Mouse (Mus musculus): ENCODE measurements around the gene Gins2.
A peak's percentile ranks its signal among the peaks of the same experiment; 100 is the strongest.

Gins2 gene

DNA sequence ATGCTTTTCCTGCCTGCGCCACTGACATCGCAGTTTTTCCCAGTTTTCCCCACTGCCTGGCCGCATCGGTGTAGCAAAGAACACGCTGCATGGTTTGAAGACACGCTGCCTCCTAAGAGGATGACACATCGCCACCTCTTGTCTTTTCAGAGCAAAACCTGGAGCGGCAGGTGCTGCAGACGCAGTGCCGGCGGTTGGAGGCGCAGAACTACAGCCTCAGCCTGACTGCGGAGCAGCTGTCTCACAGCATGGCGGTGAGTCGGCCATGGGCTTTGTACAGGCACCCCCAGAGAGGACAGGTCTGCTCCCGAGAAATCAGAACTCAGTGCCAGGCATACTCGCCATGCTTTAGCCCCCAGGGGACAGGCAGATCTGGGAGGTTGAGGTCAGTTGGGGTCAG, 11.3 kb downstream of the Gins2 start:
- H3K4me1 ChIP-seq (replicated peaks; ENCODE audit: low read depth, low read length) = peaks cover 87% of the 10 kb centered on the region
- H3K36me3 ChIP-seq (ENCODE audit: insufficient read depth, low read length) = peaks cover 100% of the 10 kb centered on the region
- H3K27me3 ChIP-seq (ENCODE audit: insufficient read depth, low read length) = no peaks in the 10 kb centered on the region
- H3K9me3 ChIP-seq (ENCODE audit: low read length) = no peaks in the 10 kb centered on the region
- TF ChIP-seq CTCF (conservative IDR thresholded peaks at IDR 0.05; ENCODE audit: low read length) (no peak), NANOG (IDR thresholded peaks at IDR 0.05; ENCODE audit: borderline replicate concordance, low read length) (no peak), POU5F1 (IDR thresholded peaks at IDR 0.05; ENCODE audit: borderline replicate concordance, low read length) (no peak)
- H3K4me3 ChIP-seq (replicated peaks; ENCODE audit: low read length) = no peak overlapping the region

DNA sequence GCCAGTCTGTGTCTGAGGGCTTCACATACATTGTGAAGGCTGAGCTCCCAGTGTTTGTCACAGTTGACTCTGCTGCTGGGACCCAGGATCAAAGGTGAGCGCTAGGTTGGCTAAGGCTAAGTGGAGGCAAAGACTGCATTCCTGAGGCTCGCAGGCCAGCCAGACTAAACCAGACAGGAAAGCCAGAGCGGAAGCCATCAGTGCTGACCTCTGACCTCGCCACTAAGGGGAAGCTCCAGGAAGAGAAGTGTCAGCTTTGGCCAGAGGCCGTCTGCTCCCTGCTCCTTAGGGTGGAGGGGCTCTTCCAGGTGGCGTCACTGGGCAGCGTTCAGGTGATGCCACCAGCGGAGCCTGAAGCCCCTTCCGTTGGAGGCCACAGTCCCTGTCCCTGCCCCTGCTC, 13.3 kb downstream of the Gins2 start:
- Histone ChIP-seq H3K9me3 (ENCODE audit: low read length) (no peaks in the 10 kb centered on the region), H3K27me3 (ENCODE audit: insufficient read depth, low read length) (no peaks in the 10 kb centered on the region), H3K4me3 (replicated peaks; ENCODE audit: low read length) (no peak overlapping the region), H3K36me3 (ENCODE audit: insufficient read depth, low read length) (peaks cover 100% of the 10 kb centered on the region), H3K4me1 (replicated peaks; ENCODE audit: low read depth, low read length) (peaks cover 92% of the 10 kb centered on the region)
- TF ChIP-seq CTCF (conservative IDR thresholded peaks at IDR 0.05; ENCODE audit: low read length) (no peak), NANOG (IDR thresholded peaks at IDR 0.05; ENCODE audit: borderline replicate concordance, low read length) (no peak), POU5F1 (IDR thresholded peaks at IDR 0.05; ENCODE audit: borderline replicate concordance, low read length) (no peak)

DNA sequence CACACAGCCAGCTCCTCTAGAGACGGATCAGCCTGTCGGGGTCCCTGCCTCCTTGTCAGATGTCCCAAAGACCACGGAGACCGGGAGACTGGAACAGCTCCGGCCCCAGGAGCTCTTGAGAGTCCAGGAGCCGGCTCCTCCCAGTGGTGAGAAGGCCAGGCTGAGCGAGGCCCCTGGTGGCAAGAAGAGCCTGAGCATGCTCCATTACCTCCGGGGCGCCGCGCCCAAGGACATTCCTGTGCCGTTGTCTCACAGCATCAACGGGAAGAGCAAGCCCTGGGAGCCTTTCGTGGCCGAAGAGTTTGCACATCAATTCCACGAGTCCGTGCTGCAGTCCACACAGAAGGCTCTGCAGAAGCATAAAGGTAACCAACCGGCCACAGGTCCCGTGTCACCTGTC, 14.2 kb downstream of the Gins2 start:
- Histone ChIP-seq H3K4me3 (replicated peaks; ENCODE audit: low read length) (peak overlapping the region; percentile 17; the same call in 1 of the 2 replicates), H3K4me1 (replicated peaks; ENCODE audit: low read depth, low read length) (peaks cover 92% of the 10 kb centered on the region), H3K9me3 (ENCODE audit: low read length) (no peaks in the 10 kb centered on the region), H3K27me3 (ENCODE audit: insufficient read depth, low read length) (no peaks in the 10 kb centered on the region), H3K36me3 (ENCODE audit: insufficient read depth, low read length) (peaks cover 100% of the 10 kb centered on the region)
- no peak for TF ChIP-seq POU5F1 (IDR thresholded peaks at IDR 0.05; ENCODE audit: borderline replicate concordance, low read length)
- TF ChIP-seq CTCF (conservative IDR thresholded peaks at IDR 0.05; ENCODE audit: low read length) = no peak
- TF ChIP-seq NANOG (IDR thresholded peaks at IDR 0.05; ENCODE audit: borderline replicate concordance, low read length) = no peak

DNA sequence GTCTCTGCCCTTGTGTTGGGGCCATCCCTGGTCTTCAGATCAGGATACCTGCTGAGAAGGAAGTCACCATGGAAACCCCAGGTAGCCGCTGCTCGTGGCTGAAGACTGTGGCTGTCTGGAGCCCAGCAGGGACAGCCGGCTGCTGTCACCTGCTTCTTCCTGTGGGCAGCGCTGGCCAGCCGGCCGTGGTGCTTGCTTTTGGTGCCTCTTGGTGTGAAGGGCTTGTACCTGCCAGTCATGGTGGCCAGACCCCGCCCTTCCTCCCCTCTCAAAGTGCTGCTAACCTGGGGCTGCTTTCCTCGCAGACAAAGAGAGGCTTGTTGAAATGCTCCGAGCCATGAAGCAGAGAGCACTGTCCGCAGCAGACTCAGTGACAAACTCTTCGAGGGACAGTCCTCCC, 15.2 kb downstream of the Gins2 start:
- Histone ChIP-seq H3K4me1 (replicated peaks; ENCODE audit: low read depth, low read length) (peaks cover 98% of the 10 kb centered on the region), H3K9me3 (ENCODE audit: low read length) (no peaks in the 10 kb centered on the region), H3K4me3 (replicated peaks; ENCODE audit: low read length) (peak overlapping the region; percentile 23; the same call in 1 of the 2 replicates), H3K27me3 (ENCODE audit: insufficient read depth, low read length) (no peaks in the 10 kb centered on the region), H3K36me3 (ENCODE audit: insufficient read depth, low read length) (peaks cover 100% of the 10 kb centered on the region)
- TF ChIP-seq CTCF (conservative IDR thresholded peaks at IDR 0.05; ENCODE audit: low read length) (no peak), POU5F1 (IDR thresholded peaks at IDR 0.05; ENCODE audit: borderline replicate concordance, low read length) (no peak), NANOG (IDR thresholded peaks at IDR 0.05; ENCODE audit: borderline replicate concordance, low read length) (no peak)

DNA sequence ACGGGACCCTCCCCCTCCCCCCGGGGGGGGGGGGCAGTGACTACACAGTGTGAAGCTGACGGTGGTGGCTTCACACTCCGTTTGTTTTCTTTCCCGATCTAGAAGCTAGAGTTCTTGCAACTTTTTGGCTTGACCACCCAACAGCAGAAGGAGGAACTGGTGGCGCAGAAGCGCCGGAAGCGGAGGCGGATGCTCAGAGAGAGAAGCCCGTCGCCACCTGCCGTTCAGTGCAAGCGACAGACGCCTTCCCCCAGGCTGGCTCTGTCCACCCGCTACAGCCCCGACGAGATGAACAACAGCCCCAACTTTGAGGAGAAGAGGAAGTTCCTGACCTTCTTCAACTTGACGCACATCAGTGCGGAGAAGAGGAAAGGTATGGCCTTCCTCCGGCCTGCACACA, 16.6 kb downstream of the Gins2 start:
- no peaks in the 10 kb centered on the region for H3K9me3 ChIP-seq (ENCODE audit: low read length)
- H3K36me3 ChIP-seq (ENCODE audit: insufficient read depth, low read length) = peaks cover 100% of the 10 kb centered on the region
- no peaks in the 10 kb centered on the region for H3K27me3 ChIP-seq (ENCODE audit: insufficient read depth, low read length)
- H3K4me3 ChIP-seq (replicated peaks; ENCODE audit: low read length) = no peak overlapping the region
- peaks cover 98% of the 10 kb centered on the region for H3K4me1 ChIP-seq (replicated peaks; ENCODE audit: low read depth, low read length)
- TF ChIP-seq CTCF (conservative IDR thresholded peaks at IDR 0.05; ENCODE audit: low read length) (no peak), POU5F1 (IDR thresholded peaks at IDR 0.05; ENCODE audit: borderline replicate concordance, low read length) (no peak), NANOG (IDR thresholded peaks at IDR 0.05; ENCODE audit: borderline replicate concordance, low read length) (no peak)

DNA sequence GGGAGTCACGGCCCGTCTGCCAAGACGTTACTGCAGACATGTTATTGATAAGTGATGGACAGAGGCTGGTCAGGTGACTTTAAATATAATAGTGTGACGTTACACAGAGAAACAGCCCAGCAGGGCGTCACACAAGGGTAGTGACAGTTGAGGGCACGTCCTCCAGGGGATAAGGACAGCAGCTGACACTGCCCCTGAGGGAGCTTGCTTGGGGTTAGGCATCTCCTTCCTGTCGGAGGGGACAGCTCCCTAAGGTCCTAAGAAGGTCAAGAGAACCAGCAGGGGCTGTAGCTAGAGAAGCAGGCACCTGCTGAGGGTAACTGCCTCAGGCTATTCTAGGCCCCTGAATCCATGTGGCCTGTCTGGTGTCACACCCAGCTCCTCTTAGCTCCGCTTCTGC, 17.5 kb downstream of the Gins2 start:
- Histone ChIP-seq H3K36me3 (ENCODE audit: insufficient read depth, low read length) (peaks cover 100% of the 10 kb centered on the region), H3K27me3 (ENCODE audit: insufficient read depth, low read length) (no peaks in the 10 kb centered on the region), H3K4me3 (replicated peaks; ENCODE audit: low read length) (no peak overlapping the region), H3K4me1 (replicated peaks; ENCODE audit: low read depth, low read length) (peaks cover 100% of the 10 kb centered on the region), H3K9me3 (ENCODE audit: low read length) (no peaks in the 10 kb centered on the region)
- TF ChIP-seq POU5F1 (IDR thresholded peaks at IDR 0.05; ENCODE audit: borderline replicate concordance, low read length) (no peak), NANOG (IDR thresholded peaks at IDR 0.05; ENCODE audit: borderline replicate concordance, low read length) (no peak), CTCF (conservative IDR thresholded peaks at IDR 0.05; ENCODE audit: low read length) (no peak)

DNA sequence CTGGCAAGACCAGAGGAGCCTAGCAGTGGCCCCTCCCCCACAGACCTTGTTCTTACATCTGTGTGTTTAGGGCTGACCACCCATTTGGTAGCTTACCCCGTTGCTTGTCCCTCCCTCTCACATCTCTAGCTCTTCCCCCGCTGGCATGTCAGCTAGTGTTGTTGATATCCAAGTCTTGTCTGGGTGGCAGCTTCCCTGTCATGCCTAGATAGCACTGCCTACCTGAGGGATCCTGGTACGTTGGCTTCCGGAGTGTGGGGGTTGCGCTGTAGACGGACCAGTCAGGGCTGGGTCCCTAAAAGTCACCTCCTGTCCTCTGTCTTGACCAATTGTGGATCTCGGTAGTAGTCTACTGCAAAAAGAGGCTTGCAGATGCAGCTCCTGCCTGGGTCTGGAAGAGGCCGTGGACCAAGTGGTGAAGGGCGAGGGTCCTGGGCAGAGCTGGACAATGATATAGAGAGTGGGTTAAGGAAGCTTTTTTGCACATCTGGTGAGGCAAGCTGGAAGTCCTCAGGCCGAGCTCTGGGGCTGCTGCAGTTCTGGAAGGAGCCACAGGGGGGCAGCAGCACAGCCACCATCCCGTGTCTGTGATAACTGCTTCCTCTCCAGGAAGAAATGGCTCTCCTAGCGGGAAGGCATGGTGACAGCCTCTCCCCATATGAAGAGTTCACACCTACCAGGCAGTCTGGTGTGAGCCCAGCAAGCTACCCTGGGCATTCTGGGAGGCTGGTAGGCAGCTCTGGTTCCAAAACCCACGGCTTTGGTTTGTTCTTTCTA, 19.0 kb downstream of the Gins2 start:
- H3K4me3 ChIP-seq (replicated peaks; ENCODE audit: low read length) = no peak overlapping the region
- H3K9me3 ChIP-seq (ENCODE audit: low read length) = no peaks in the 10 kb centered on the region
- H3K36me3 ChIP-seq (ENCODE audit: insufficient read depth, low read length) = peaks cover 100% of the 10 kb centered on the region
- TF ChIP-seq CTCF (conservative IDR thresholded peaks at IDR 0.05; ENCODE audit: low read length) = peak; percentile 100
- no peak for TF ChIP-seq POU5F1 (IDR thresholded peaks at IDR 0.05; ENCODE audit: borderline replicate concordance, low read length)
- TF ChIP-seq NANOG (IDR thresholded peaks at IDR 0.05; ENCODE audit: borderline replicate concordance, low read length) = no peak
- H3K4me1 ChIP-seq (replicated peaks; ENCODE audit: low read depth, low read length) = peaks cover 100% of the 10 kb centered on the region
- no peaks in the 10 kb centered on the region for H3K27me3 ChIP-seq (ENCODE audit: insufficient read depth, low read length)

DNA sequence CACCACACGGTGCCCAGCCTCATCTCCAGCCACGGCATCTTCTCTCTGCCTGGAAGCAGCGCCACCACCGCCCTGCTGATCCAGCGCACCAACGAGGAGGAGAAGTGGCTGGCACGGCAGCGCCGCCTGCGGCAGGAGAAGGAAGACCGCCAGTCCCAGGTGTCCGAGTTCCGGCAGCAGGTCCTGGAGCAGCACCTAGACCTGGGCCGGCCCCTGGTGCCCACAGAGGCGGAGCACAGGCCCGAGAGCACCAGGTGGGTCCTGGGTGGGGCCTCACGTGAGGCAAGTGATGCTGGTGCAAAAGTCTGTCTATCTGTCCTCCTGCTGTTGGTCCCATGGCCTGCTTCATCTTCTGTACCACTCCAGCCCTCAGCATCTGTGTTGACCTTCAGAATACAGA, 20.0 kb downstream of the Gins2 start:
- Histone ChIP-seq H3K4me3 (replicated peaks; ENCODE audit: low read length) (0 out of 2 replicates have a peak overlapping the region, but pooled peaks have one; percentile 7), H3K4me1 (replicated peaks; ENCODE audit: low read depth, low read length) (peaks cover 100% of the 10 kb centered on the region), H3K27me3 (ENCODE audit: insufficient read depth, low read length) (no peaks in the 10 kb centered on the region), H3K9me3 (ENCODE audit: low read length) (no peaks in the 10 kb centered on the region), H3K36me3 (ENCODE audit: insufficient read depth, low read length) (peaks cover 100% of the 10 kb centered on the region)
- TF ChIP-seq POU5F1 (IDR thresholded peaks at IDR 0.05; ENCODE audit: borderline replicate concordance, low read length) (no peak), CTCF (conservative IDR thresholded peaks at IDR 0.05; ENCODE audit: low read length) (no peak), NANOG (IDR thresholded peaks at IDR 0.05; ENCODE audit: borderline replicate concordance, low read length) (no peak)

All from E14TG2a.4 (cell line).